Mouse (Mus musculus) testis, adult 2 months (tissue): ENCODE measurements around the gene Zmynd12.

Experiments used
- CTCF ChIP-seq: fragments of 200-500 bp; IDR thresholded peaks from 2 replicates; pipeline ENCODE4 v1.5.1; 2012; ENCODE audit warnings: low read depth, mild to moderate bottlenecking, inconsistent platforms, low read length, moderate library complexity; ENCODE audit not compliant: control insufficient read depth, insufficient read depth, insufficient replicate concordance
- POLR2A ChIP-seq: fragments of 200-500 bp; IDR thresholded peaks from 2 replicates; pipeline ENCODE4 v1.6.1; 2012; ENCODE audit warnings: low read depth, mild to moderate bottlenecking, inconsistent platforms, low read length, moderate library complexity; ENCODE audit not compliant: control insufficient read depth

DNA sequence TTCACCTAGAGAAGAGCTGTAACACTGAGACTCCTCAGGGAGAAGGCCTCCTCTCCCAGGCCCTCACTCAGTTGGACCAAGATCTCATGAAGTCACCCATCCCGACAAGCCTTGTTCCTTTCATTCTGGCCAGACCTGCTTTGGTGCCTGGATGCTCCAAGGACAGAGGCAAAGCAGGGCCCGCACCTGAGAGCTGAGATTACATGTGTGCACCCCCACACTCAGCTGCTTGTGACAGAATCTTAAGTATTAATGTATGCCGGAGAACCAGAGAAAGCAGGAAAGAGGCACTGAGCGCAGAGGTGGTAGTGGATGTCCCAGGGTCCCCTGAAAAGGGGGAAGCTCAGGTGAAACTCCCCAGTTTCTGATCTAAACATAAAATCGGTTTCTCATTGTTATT is 30.5 kb downstream of the Zmynd12 start:
- TF ChIP-seq POLR2A (no peak), CTCF (no peak)
